33 mouse cellular contexts compared by ENCODE assay signal in the genomic region with DNA sequence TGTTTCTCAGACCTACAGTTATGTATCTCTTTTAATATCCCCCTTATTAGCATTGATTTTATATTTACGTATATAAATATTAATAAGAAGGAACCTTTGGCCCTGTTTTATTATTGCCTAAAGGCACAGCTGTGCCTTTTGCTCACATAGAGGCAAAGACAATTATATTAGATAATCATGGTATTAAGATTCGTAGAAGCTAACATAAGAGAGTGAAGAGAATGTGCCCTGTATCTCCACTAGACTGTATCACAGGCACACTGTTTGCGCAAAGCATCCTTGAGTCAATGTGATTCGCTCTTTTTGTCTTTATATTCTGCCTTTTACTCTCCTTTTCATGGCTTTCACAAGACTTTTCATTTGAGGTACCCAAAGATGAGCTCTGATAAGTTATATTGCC.
"Had no signal": no experiment of that assay in that cellular context is flagged by ENCODE, and none has a peak within 500 bp of the region (broad histone marks: within the 10 kb centered on the region; RNA-seq: fewer than 3 reads in every experiment).

No protein-coding gene starts in this region.

- ATAC-seq: hindbrain, embryonic 16.5 days; hindbrain, postnatal 0 days; inflammation-experienced regulatory T-cells, adult 6 months; intestine, embryonic 15.5 days; intestine, embryonic 16.5 days; intestine, postnatal 0 days had no signal

- H3K9ac ChIP-seq: heart, embryonic 12.5 days; heart, embryonic 13.5 days; heart, embryonic 15.5 days; hindbrain, embryonic 14.5 days; hindbrain, embryonic 15.5 days; intestine, embryonic 15.5 days; kidney, embryonic 15.5 days had no signal

- H3K9me3 ChIP-seq: heart, embryonic 10.5 days; heart, embryonic 12.5 days; heart, embryonic 13.5 days; heart, embryonic 15.5 days; hindbrain, embryonic 15.5 days; intestine, embryonic 15.5 days; kidney, embryonic 15.5 days had no signal

- H3K36me3 ChIP-seq: heart, embryonic 10.5 days; heart, embryonic 12.5 days; heart, embryonic 13.5 days; heart, embryonic 15.5 days; hindbrain, embryonic 15.5 days; intestine, embryonic 15.5 days; kidney, embryonic 15.5 days had no signal

- H3K27me3 ChIP-seq: heart, embryonic 12.5 days; heart, embryonic 13.5 days; heart, embryonic 15.5 days; hindbrain, embryonic 15.5 days; intestine, embryonic 15.5 days; kidney, embryonic 15.5 days had no signal

- H3K4me2 ChIP-seq: heart, embryonic 11.5 days; heart, embryonic 12.5 days; heart, embryonic 13.5 days; heart, embryonic 15.5 days; hindbrain, embryonic 14.5 days; hindbrain, embryonic 15.5 days; intestine, embryonic 15.5 days; kidney, embryonic 15.5 days had no signal

- H3K27ac ChIP-seq: heart, adult 2 months; heart, embryonic 10.5 days; heart, embryonic 13.5 days; heart, embryonic 15.5 days; hindbrain, embryonic 14.5 days; hindbrain, embryonic 15.5 days; hindbrain, postnatal 0 days; intestine, embryonic 15.5 days; kidney, embryonic 15.5 days; kidney, postnatal 0 days; layer of hippocampus, adult 2 months; left cerebral cortex, adult 2 months had no signal

- H3K4me1 ChIP-seq: heart, embryonic 10.5 days; heart, embryonic 12.5 days; heart, embryonic 13.5 days; heart, embryonic 15.5 days; hindbrain, embryonic 15.5 days; intestine, embryonic 15.5 days; kidney, embryonic 15.5 days had no signal

- H3K4me3 ChIP-seq: heart, adult 2 months; heart, embryonic 10.5 days; heart, embryonic 12.5 days; heart, embryonic 13.5 days; heart, embryonic 15.5 days; hindbrain, embryonic 15.5 days; intestine, embryonic 15.5 days; kidney, embryonic 15.5 days; layer of hippocampus, adult 2 months; left cerebral cortex, adult 2 months had no signal

- DNase-seq: heart, adult 2 months; heart, postnatal 10 days; heart, postnatal 14 days; heart, postnatal 36 days; kidney, adult 11 months; kidney, adult 18-20 months; kidney, adult 2 months; kidney, adult 8-10 months; kidney, adult 9 months; kidney, postnatal 10 days; kidney, postnatal 14 days; kidney, postnatal 25 days; kidney, postnatal 36 days; kidney, postnatal 4 days; layer of hippocampus, adult 9-11 months; layer of hippocampus, postnatal 36 days had no signal
